Mouse (Mus musculus) MEL (cell line): ENCODE results near the gene Wfdc12. TPM values are rescaled to one million over a fixed set of nuclear protein-coding genes. Genes with fewer than 3 reads are reported as not detected.

ENCODE experiments used
- DNase-seq: peaks from one replicate; pipeline ENCODE4 v3.0.0; 2011; ENCODE audit warnings: low read depth, low spot score
- H3K27ac ChIP-seq: 2 replicates; pipeline ENCODE4 v1.5.1; 2012; ENCODE audit warnings: low read depth, mild to moderate bottlenecking, control low read depth, low read length, moderate library complexity; ENCODE audit not compliant: control insufficient read depth
- H3K27me3 ChIP-seq, 2 experiments: fragments of 150-350 bp in 1 of 2; sonication (generic) in 1 of 2; 2 replicates each; pipeline ENCODE4 v1.6.1; 2012; ENCODE audit warnings: low read length in 2 of 2, mild to moderate bottlenecking in 2 of 2, improper control_type of control experiment in 1 of 2, moderate library complexity in 1 of 2; ENCODE audit not compliant: insufficient read depth in 2 of 2, control insufficient read depth in 1 of 2
- H3K36me3 ChIP-seq, 2 experiments: 2 replicates each; pipeline ENCODE4 v1.6.1; 2012 to 2014; ENCODE audit warnings: low read length in 2 of 2, improper control_type of control experiment in 1 of 2, inconsistent platforms in 1 of 2, mild to moderate bottlenecking in 1 of 2; ENCODE audit not compliant: insufficient read depth in 2 of 2, control insufficient read depth in 1 of 2
- H3K4me1 ChIP-seq, 2 experiments: fragments of 150-350 bp in 1 of 2; sonication (generic) in 1 of 2; 2 replicates each; pipeline ENCODE4 v1.6.1; 2012; ENCODE audit warnings: low read length in 2 of 2, improper control_type of control experiment in 1 of 2, mild to moderate bottlenecking in 1 of 2; ENCODE audit not compliant: insufficient read depth in 2 of 2, control insufficient read depth in 1 of 2
- H3K4me3 ChIP-seq, 2 experiments: fragments of 150-350 bp in 1 of 2; sonication (generic) in 1 of 2; 2 replicates each; pipeline ENCODE4 v1.5.1; 2012; ENCODE audit warnings: low read depth in 2 of 2, low read length in 2 of 2, mild to moderate bottlenecking in 2 of 2, moderate library complexity in 2 of 2, control low read depth in 1 of 2, improper control_type of control experiment in 1 of 2; ENCODE audit not compliant: control insufficient read depth in 1 of 2, insufficient read depth in 1 of 2
- H3K79me2 ChIP-seq: 2 replicates; pipeline ENCODE4 v1.6.1; 2012; ENCODE audit warnings: mild to moderate bottlenecking, low read length, moderate library complexity; ENCODE audit not compliant: control insufficient read depth, poor library complexity, insufficient read depth
- H3K9ac ChIP-seq: 2 replicates; pipeline ENCODE4 v1.6.1; 2012; ENCODE audit warnings: low read depth, mild to moderate bottlenecking, control low read depth, low read length, moderate library complexity; ENCODE audit not compliant: control insufficient read depth, poor library complexity, severe bottlenecking
- H3K9me3 ChIP-seq: fragments of 150-350 bp; sonication (generic); replicated peaks from 2 replicates; pipeline ENCODE4 v1.6.1; 2012; ENCODE audit warnings: mild to moderate bottlenecking, low read length, improper control_type of control experiment, moderate library complexity; ENCODE audit not compliant: insufficient read depth
- BHLHE40 ChIP-seq: IDR thresholded peaks from 2 replicates; pipeline ENCODE4 v1.6.1; 2012; ENCODE audit warnings: low read depth, mild to moderate bottlenecking, inconsistent platforms, low read length, improper control_type of control experiment, borderline replicate concordance
- CHD1 ChIP-seq: IDR thresholded peaks from 2 replicates; pipeline ENCODE4 v1.6.1; 2012; ENCODE audit warnings: low read depth, mild to moderate bottlenecking, inconsistent platforms, low read length, improper control_type of control experiment
- E2F4 ChIP-seq: IDR thresholded peaks from 2 replicates; pipeline ENCODE4 v1.6.1; 2011; ENCODE audit warnings: low read depth, low read length, improper control_type of control experiment, borderline replicate concordance
- ETS1 ChIP-seq: IDR thresholded peaks from 2 replicates; pipeline ENCODE4 v1.6.1; 2012; ENCODE audit warnings: low read depth, mild to moderate bottlenecking, inconsistent platforms, low read length, improper control_type of control experiment, moderate library complexity
- GABPA ChIP-seq: IDR thresholded peaks from 2 replicates; pipeline ENCODE4 v1.6.1; 2012; ENCODE audit warnings: low read depth, mild to moderate bottlenecking, inconsistent platforms, low read length, improper control_type of control experiment, moderate library complexity
- GATA1 ChIP-seq: IDR thresholded peaks from 2 replicates; pipeline ENCODE4 v1.6.1; 2011; ENCODE audit warnings: low read depth, low read length, improper control_type of control experiment
- HCFC1 ChIP-seq: IDR thresholded peaks from 2 replicates; pipeline ENCODE4 v1.6.1; 2012; ENCODE audit warnings: low read depth, mild to moderate bottlenecking, inconsistent platforms, low read length, improper control_type of control experiment, moderate library complexity
- JUND ChIP-seq: IDR thresholded peaks from 2 replicates; pipeline ENCODE4 v1.6.1; 2011; ENCODE audit warnings: low read depth, mild to moderate bottlenecking, improper control_type of control experiment, low read length
- MAFK ChIP-seq: IDR thresholded peaks from 2 replicates; pipeline ENCODE4 v1.6.1; 2011; ENCODE audit warnings: low read depth, mild to moderate bottlenecking, low read length, improper control_type of control experiment, borderline replicate concordance
- MAZ ChIP-seq: IDR thresholded peaks from 2 replicates; pipeline ENCODE4 v1.6.1; 2012; ENCODE audit warnings: low read depth, mild to moderate bottlenecking, inconsistent platforms, low read length, improper control_type of control experiment
- MYC ChIP-seq: IDR thresholded peaks from 2 replicates; pipeline ENCODE4 v1.6.1; 2011; ENCODE audit warnings: low read depth, mild to moderate bottlenecking, low read length, improper control_type of control experiment, moderate library complexity
- NELFE ChIP-seq: IDR thresholded peaks from 2 replicates; pipeline ENCODE4 v1.6.1; 2011; ENCODE audit warnings: low read depth, low read length, improper control_type of control experiment
- POLR2A ChIP-seq, 2 experiments: IDR thresholded peaks; 2 replicates each; pipeline ENCODE4 v1.6.1; 2011 to 2012; ENCODE audit warnings: low read length in 2 of 2, mild to moderate bottlenecking in 2 of 2, control low read depth in 1 of 2, improper control_type of control experiment in 1 of 2, low read depth in 1 of 2, moderate library complexity in 1 of 2; ENCODE audit not compliant: control insufficient read depth in 1 of 2, insufficient read depth in 1 of 2, poor library complexity in 1 of 2
- RAD21 ChIP-seq: IDR thresholded peaks from 2 replicates; pipeline ENCODE4 v1.6.1; 2011; ENCODE audit warnings: mild to moderate bottlenecking, low read depth, low read length, improper control_type of control experiment
- SMC3 ChIP-seq: IDR thresholded peaks from 2 replicates; pipeline ENCODE4 v1.6.1; 2011; ENCODE audit warnings: low read depth, low read length, improper control_type of control experiment
- TAL1 ChIP-seq: IDR thresholded peaks from 2 replicates; pipeline ENCODE4 v1.6.1; 2012; ENCODE audit warnings: mild to moderate bottlenecking, inconsistent platforms, low read length, moderate library complexity, mixed read lengths
- USF2 ChIP-seq, 2 experiments: IDR thresholded peaks; 2 replicates each; pipeline ENCODE4 v1.6.1; 2011 to 2012; ENCODE audit warnings: improper control_type of control experiment in 2 of 2, low read length in 2 of 2, borderline replicate concordance in 1 of 2, inconsistent platforms in 1 of 2, low read depth in 1 of 2, mild to moderate bottlenecking in 1 of 2; ENCODE audit not compliant: insufficient read depth in 1 of 2
- ZC3H11A ChIP-seq: IDR thresholded peaks from 2 replicates; pipeline ENCODE4 v1.6.1; 2012; ENCODE audit warnings: low read depth, mild to moderate bottlenecking, inconsistent platforms, low read length, improper control_type of control experiment
- polyA plus RNA-seq, 2 experiments: library from polyadenylated mRNA; stranded (reverse) in 1 of 2; unstranded in 1 of 2; fragments of >175 nt in 1 of 2; fragments of >200 nt in 1 of 2; gene quantifications; 2 replicates each; pipeline versions ENCODE4 v1.2.1 to v1.2.4; 2012; ENCODE audit warnings: low replicate concordance in 2 of 2, low read depth in 1 of 2; ENCODE audit not compliant: insufficient read length in 2 of 2, insufficient read depth in 1 of 2, missing spikeins in 1 of 2
- total RNA-seq: library from RNA; depleted of rRNA; stranded (reverse); fragments of 300-350 nt; gene quantifications from 2 replicates; pipeline ENCODE4 v1.2.3, GENCODE M21; 2012; rRNA removed

Wfdc12 gene
- total RNA-seq (not detected in 2 replicates), polyA plus RNA-seq (under 1 TPM in 1 of 2 experiments, not detected in 1; 0.10 TPM)

DNA sequence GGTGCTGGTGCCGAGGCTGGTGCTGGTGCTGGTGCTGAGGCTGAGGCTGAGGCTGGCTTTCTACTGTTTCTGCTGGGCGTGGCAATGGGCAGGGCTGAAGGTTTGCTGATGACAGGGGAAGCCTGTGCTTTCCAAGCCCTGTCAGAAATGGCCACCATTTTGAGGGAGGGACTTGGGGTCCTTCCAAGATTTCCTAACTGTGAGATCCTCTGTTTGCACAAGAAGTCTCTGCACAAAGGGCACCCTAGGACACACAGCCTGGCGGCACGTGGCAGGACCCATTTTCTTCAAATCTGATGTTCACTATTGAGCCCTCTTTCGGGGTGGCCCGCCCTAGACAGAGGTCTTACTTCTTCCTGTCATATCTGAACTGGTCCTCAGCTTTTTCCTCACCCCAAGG lies at the start of gene Wfdc12:
Wfdc12 (minus strand) TSS at position 33 of the 400 bp plus-strand sequence.
- no peak within 1 kb of the TSS for H3K27ac ChIP-seq
- no peak for TF ChIP-seq ZC3H11A

DNA sequence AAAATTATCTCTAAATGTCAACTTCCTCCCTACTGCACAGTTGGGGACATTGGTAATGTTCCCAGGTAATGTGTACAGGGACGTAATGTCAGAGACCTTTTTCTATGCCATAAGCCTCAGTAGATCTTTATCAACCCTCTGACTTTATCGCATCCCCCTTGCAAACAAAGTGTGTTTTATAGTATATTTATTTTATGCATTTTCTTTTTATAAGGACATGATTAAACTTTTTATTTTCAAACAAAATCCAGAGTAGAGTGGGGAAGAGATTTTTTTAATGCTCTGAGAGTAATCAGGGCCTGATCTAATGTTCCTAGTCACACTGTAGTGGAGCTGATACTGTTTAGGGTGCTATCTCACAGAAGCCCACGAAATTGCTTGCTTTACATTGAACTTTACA lies 48.0 kb upstream of the Wfdc12 start, which contains the start of gene Svs2:
Svs2 (minus strand) TSS at position 101 of the 400 bp plus-strand sequence.
- H3K79me2 ChIP-seq, result no peaks in the 10 kb centered on the region
- H3K9me3 ChIP-seq, result no peaks in the 10 kb centered on the region
- TF ChIP-seq NELFE (no peak), ETS1 (no peak), BHLHE40 (no peak), CHD1 (no peak), POLR2A (IDR thresholded peaks at IDR 0.05; ENCODE audit: control insufficient read depth in 1 of 2, insufficient read depth in 1 of 2, low read depth in 1 of 2, low read length in 2 of 2, poor library complexity in 1 of 2) (no peak), E2F4 (no peak), MAZ (no peak), JUND (no peak), RAD21 (no peak), USF2 (IDR thresholded peaks at IDR 0.05; ENCODE audit: borderline replicate concordance in 1 of 2, insufficient read depth in 1 of 2, low read depth in 1 of 2, low read length in 2 of 2) (no peak), ZC3H11A (no peak), MYC (no peak), HCFC1 (no peak), GATA1 (no peak), TAL1 (no peak), SMC3 (no peak), GABPA (no peak), MAFK (no peak)
- DNase-seq, result no peak
- peaks cover 0 to 6% of the 10 kb centered on the region in 2 experiments; a peak in 2 of 4 replicates for H3K27me3 ChIP-seq
- no peaks in the 10 kb centered on the region for H3K36me3 ChIP-seq
- no peak within 1 kb of the TSS for H3K27ac ChIP-seq
- no peak within 1 kb of the TSS for H3K9ac ChIP-seq
- no peak within 1 kb of the TSS for H3K4me3 ChIP-seq
- H3K4me1 ChIP-seq, result no peaks in the 10 kb centered on the region

More for the DNA sequence above, at the start of gene Wfdc12:
- Histone ChIP-seq H3K27me3 (peaks cover 5 to 13% of the 10 kb centered on the region in 2 experiments), H3K4me3 (no peak within 1 kb of the TSS), H3K79me2 (no peaks in the 10 kb centered on the region), H3K4me1 (peaks cover under 1 to 2% of the 10 kb centered on the region in 2 experiments; a peak in 3 of 4 replicates), H3K36me3 (no peaks in the 10 kb centered on the region), H3K9me3 (no peaks in the 10 kb centered on the region), H3K9ac (no peak within 1 kb of the TSS)
- no peak for DNase-seq
